30 mouse cellular contexts compared by ENCODE assay signal in the genomic region with DNA sequence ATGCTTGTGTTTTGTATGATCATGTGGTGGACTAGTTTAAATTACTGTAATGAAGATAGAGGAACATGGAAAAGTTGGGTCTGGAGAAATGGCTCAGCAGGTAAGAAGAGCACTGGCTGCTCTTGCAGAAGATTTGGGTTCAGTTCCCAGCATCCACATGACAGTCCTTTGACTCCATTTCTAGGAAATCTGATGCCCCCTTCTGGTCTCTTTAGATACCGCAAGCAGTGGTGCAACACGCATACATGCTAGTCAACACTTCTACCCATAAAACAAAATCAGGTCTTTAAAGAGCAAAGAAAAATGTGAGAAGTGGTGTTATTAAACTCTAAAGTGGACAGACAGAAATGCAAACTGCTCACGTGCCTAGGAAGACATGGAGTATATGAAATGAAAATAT.
A peak's percentile ranks its signal among the peaks of the same experiment; 100 is the strongest.
DNase-seq lines count a peak whose midpoint lies in the region; ATAC-seq and TF ChIP-seq lines count a peak whose summit lies in the region.
"Had no signal": no experiment of that assay in that cellular context is flagged by ENCODE, and none has a peak within 500 bp of the region (broad histone marks: within the 10 kb centered on the region; RNA-seq: fewer than 3 reads in every experiment).

No protein-coding gene starts in this region.

- no peaks in the 10 kb centered on the region for H3K27me3 ChIP-seq in midbrain, embryonic 11.5 days (ENCODE audit: control insufficient read depth, insufficient read depth, low read length)
- no peaks in the 10 kb centered on the region for H3K27me3 ChIP-seq in midbrain, embryonic 14.5 days (ENCODE audit: control insufficient read depth, insufficient read depth, low read length)
- H3K27me3 ChIP-seq: forebrain, embryonic 12.5 days; forebrain, embryonic 15.5 days; hindbrain, embryonic 13.5 days; intestine, embryonic 15.5 days had no signal

- H3K36me3 ChIP-seq in midbrain, embryonic 11.5 days (ENCODE audit: control insufficient read depth, insufficient read depth, low read length) = no peaks in the 10 kb centered on the region
- H3K36me3 ChIP-seq in midbrain, embryonic 14.5 days (ENCODE audit: control insufficient read depth, insufficient read depth, low read length) = no peaks in the 10 kb centered on the region
- H3K36me3 ChIP-seq: embryonic facial prominence, embryonic 10.5 days; embryonic facial prominence, embryonic 13.5 days; forebrain, embryonic 12.5 days; forebrain, embryonic 15.5 days; heart, embryonic 12.5 days; heart, embryonic 15.5 days; hindbrain, embryonic 10.5 days; hindbrain, embryonic 13.5 days; intestine, embryonic 15.5 days had no signal

- no peak overlapping the region for H3K9ac ChIP-seq in midbrain, embryonic 11.5 days (ENCODE audit: low read length)
- no peak overlapping the region for H3K9ac ChIP-seq in midbrain, embryonic 14.5 days (replicated peaks; ENCODE audit: low read length)
- H3K9ac ChIP-seq: embryonic facial prominence, embryonic 13.5 days; forebrain, embryonic 12.5 days; forebrain, embryonic 15.5 days; heart, embryonic 12.5 days; heart, embryonic 15.5 days; hindbrain, embryonic 13.5 days; intestine, embryonic 15.5 days had no signal

- H3K27ac ChIP-seq in midbrain, embryonic 11.5 days (ENCODE audit: low read depth, low read length) = no peak overlapping the region
- H3K27ac ChIP-seq in midbrain, embryonic 14.5 days (replicated peaks; ENCODE audit: low read depth, low read length) = no peak overlapping the region
- H3K27ac ChIP-seq in gastrocnemius, adult 2 months = no peak overlapping the region
- H3K27ac ChIP-seq: embryonic facial prominence, embryonic 10.5 days; embryonic facial prominence, embryonic 13.5 days; forebrain, embryonic 12.5 days; forebrain, embryonic 15.5 days; heart, embryonic 15.5 days; hindbrain, embryonic 10.5 days; hindbrain, embryonic 13.5 days; intestine, embryonic 15.5 days had no signal

- ATAC-seq in midbrain, embryonic 11.5 days (ENCODE audit: low FRiP score) = no peak
- no peak for ATAC-seq in midbrain, embryonic 14.5 days (ENCODE audit: low FRiP score, low TSS enrichment)
- no peak for ATAC-seq in frontal cortex, adult (ENCODE audit: low TSS enrichment)
- ATAC-seq: CD4-positive, CD25-positive, alpha-beta regulatory T cell, adult 4 months; forebrain, embryonic 15.5 days; hindbrain, embryonic 16.5 days; intestine, embryonic 15.5 days had no signal

- no peaks in the 10 kb centered on the region for H3K4me1 ChIP-seq in midbrain, embryonic 11.5 days (ENCODE audit: control insufficient read depth, insufficient read depth, low read length)
- no peaks in the 10 kb centered on the region for H3K4me1 ChIP-seq in midbrain, embryonic 14.5 days (ENCODE audit: control insufficient read depth, insufficient read depth, low read length)
- H3K4me1 ChIP-seq: forebrain, embryonic 12.5 days; forebrain, embryonic 15.5 days; heart, embryonic 15.5 days; hindbrain, embryonic 10.5 days; hindbrain, embryonic 13.5 days; intestine, embryonic 15.5 days had no signal

- H3K9me3 ChIP-seq in midbrain, embryonic 11.5 days (ENCODE audit: control insufficient read depth, low read length) = no peaks in the 10 kb centered on the region
- H3K9me3 ChIP-seq in midbrain, embryonic 14.5 days (ENCODE audit: control insufficient read depth, low read length) = no peaks in the 10 kb centered on the region
- H3K9me3 ChIP-seq: embryonic facial prominence, embryonic 10.5 days; embryonic facial prominence, embryonic 13.5 days; forebrain, embryonic 12.5 days; forebrain, embryonic 15.5 days; heart, embryonic 12.5 days; heart, embryonic 15.5 days; hindbrain, embryonic 10.5 days; hindbrain, embryonic 13.5 days; intestine, embryonic 15.5 days had no signal

- intact Hi-C loops in gastrocnemius, adult 2 months (cut with DNase I) = no loop called here

- no peak for TF ChIP-seq CTCF in gastrocnemius, adult 2 months (IDR thresholded peaks at IDR 0.05)

- WGBS in midbrain, embryonic 11.5 days = 87% methylated on average over 3 of the region's 3 CpGs
- 92% methylated on average over 3 of the region's 3 CpGs for WGBS in midbrain, embryonic 14.5 days

- no peak overlapping the region for H3K4me3 ChIP-seq in midbrain, embryonic 11.5 days (ENCODE audit: low read depth, low read length)
- no peak overlapping the region for H3K4me3 ChIP-seq in midbrain, embryonic 14.5 days (replicated peaks; ENCODE audit: low read depth, low read length)
- H3K4me3 ChIP-seq in gastrocnemius, adult 2 months = no peak overlapping the region
- H3K4me3 ChIP-seq: embryonic facial prominence, embryonic 10.5 days; embryonic facial prominence, embryonic 13.5 days; erythroblast, embryonic 14.5 days; forebrain, embryonic 12.5 days; forebrain, embryonic 15.5 days; heart, embryonic 12.5 days; heart, embryonic 15.5 days; hindbrain, embryonic 10.5 days; hindbrain, embryonic 13.5 days; intestine, embryonic 15.5 days had no signal

- no peak overlapping the region for H3K4me2 ChIP-seq in midbrain, embryonic 11.5 days
- no peak overlapping the region for H3K4me2 ChIP-seq in midbrain, embryonic 14.5 days (ENCODE audit: low read length)
- H3K4me2 ChIP-seq: embryonic facial prominence, embryonic 13.5 days; forebrain, embryonic 12.5 days; forebrain, embryonic 15.5 days; heart, embryonic 12.5 days; heart, embryonic 15.5 days; hindbrain, embryonic 13.5 days; intestine, embryonic 15.5 days had no signal

- peak; percentile 61 for DNase-seq in midbrain, embryonic 11.5 days (ENCODE audit: low spot score, missing footprints)
- DNase-seq in midbrain, embryonic 14.5 days = no peak
- DNase-seq in ES-CJ7 (ENCODE audit: low read depth, low spot score) = peak; percentile 33
- peak; percentile 35 for DNase-seq in ZHBTc4 (ENCODE audit: low read depth, low spot score)
- no peak for DNase-seq in gastrocnemius, adult 2 months
- DNase-seq in kidney, postnatal 14 days = no peak
- DNase-seq: adrenal gland, adult 2 months; adrenal gland, postnatal 14 days; cerebellum, adult 11 months; cerebellum, adult 2 months; cerebellum, postnatal 10 days; cerebellum, postnatal 36 days; embryo, embryonic 11 days; gastrocnemius, postnatal 14 days; heart, adult 11 months; heart, postnatal 10 days; heart, postnatal 36 days had no signal

Comparison
In these comparisons a context has a peak if more than half of its experiments do, and no peak if none do; other contexts are left out.
1. DNase-seq: peak in midbrain, embryonic 11.5 days (single experiment), ES-CJ7 (single experiment) and ZHBTc4 (single experiment); none in midbrain, embryonic 14.5 days (single experiment), gastrocnemius, adult 2 months (single experiment) and kidney, postnatal 14 days (single experiment).